Mouse (Mus musculus) stomach, postnatal 0 days (tissue): ENCODE measurements at regions not wholly inside any gene's neighbourhood (a gene's known extent, or its start where the extent isn't known, plus 50 kb on each side); places are given as distances from the start of the nearest gene placed in this dataset.

Experiments
- CTCF ChIP-seq: IDR thresholded peaks from 2 replicates; pipeline ENCODE4 v1.5.1; 2016; ENCODE audit warnings: antibody characterized with exemption, low read depth, mild to moderate bottlenecking, moderate library complexity
- EP300 ChIP-seq: optimal IDR thresholded peaks from 2 replicates; pipeline ENCODE3; 2016; ENCODE audit warnings: antibody characterized with exemption

GRCm38 (mm10) chrX:162271189-162271588 lies 111.7 kb upstream of the Nhs start:
- no peak for TF ChIP-seq CTCF
- no peak for TF ChIP-seq EP300
